8 mouse cellular contexts compared by ENCODE assay signal in genomic region chr15:102350138-102350941, GRCm38 (mm10). TPM values are rescaled to one million over a fixed set of nuclear protein-coding genes. Genes with fewer than 3 reads are reported as not detected.
DNase-seq lines count a peak whose midpoint lies in the region; ATAC-seq and TF ChIP-seq lines count a peak whose summit lies in the region.

TSS of gene Aaas (minus strand) at chr15:102350771.

- no peaks in the 10 kb centered on the region for H3K9me3 ChIP-seq in E14TG2a.4 (ENCODE audit: low read length)
- H3K9me3 ChIP-seq in forebrain, embryonic 12.5 days: no peaks in the 10 kb centered on the region
- H3K9me3 ChIP-seq in heart, postnatal 0 days (replicated peaks; ENCODE audit: control insufficient read depth, low read length): no peaks in the 10 kb centered on the region
- H3K9me3 ChIP-seq in liver, embryonic 16.5 days (replicated peaks; ENCODE audit: control insufficient read depth, low read length): no peaks in the 10 kb centered on the region
- no peaks in the 10 kb centered on the region for H3K9me3 ChIP-seq in neural tube, embryonic 13.5 days

- peak; percentile 82 for ATAC-seq in forebrain, embryonic 12.5 days (ENCODE audit: low FRiP score)
- peak; percentile 89 for ATAC-seq in heart, postnatal 0 days (ENCODE audit: insufficient read depth, low read depth)
- ATAC-seq in liver, embryonic 16.5 days (ENCODE audit: low read depth): peak; percentile 92
- peak; percentile 88 for ATAC-seq in neural tube, embryonic 13.5 days (ENCODE audit: low read depth)

- no peak for TF ChIP-seq EP300 in heart, postnatal 0 days (IDR thresholded peaks at IDR 0.05; ENCODE audit: low read depth)

- DNase-seq in c-Kit-positive CD71-positive TER-119-positive erythroid progenitor cells, embryonic 14.5 days (ENCODE audit: low spot score): peak; percentile 96
- peak; percentile 95 for DNase-seq in heart, postnatal 0 days (ENCODE audit: low spot score)
- DNase-seq in kidney, postnatal 4 days: peak; percentile 97

- H3K4me3 ChIP-seq in E14TG2a.4 (replicated peaks; ENCODE audit: low read length): peak within 1 kb of the TSS; percentile 98
- H3K4me3 ChIP-seq in forebrain, embryonic 12.5 days (replicated peaks): peak within 1 kb of the TSS; percentile 79
- peak within 1 kb of the TSS; percentile 85 for H3K4me3 ChIP-seq in heart, postnatal 0 days (ENCODE audit: low read depth, low read length)
- peak within 1 kb of the TSS; percentile 98 for H3K4me3 ChIP-seq in liver, embryonic 16.5 days (ENCODE audit: low read depth, low read length)
- peak within 1 kb of the TSS; percentile 81 for H3K4me3 ChIP-seq in neural tube, embryonic 13.5 days
- peak within 1 kb of the TSS; percentile 99 for H3K4me3 ChIP-seq in testis, adult 2 months (ENCODE audit: control insufficient read depth, low read depth, low read length)

- H3K27ac ChIP-seq in forebrain, embryonic 12.5 days: peak within 1 kb of the TSS; percentile 71
- H3K27ac ChIP-seq in heart, postnatal 0 days (ENCODE audit: low read depth): peak within 1 kb of the TSS; percentile 80
- peak within 1 kb of the TSS; percentile 79 for H3K27ac ChIP-seq in liver, embryonic 16.5 days (ENCODE audit: low read length)
- H3K27ac ChIP-seq in neural tube, embryonic 13.5 days (replicated peaks): peak within 1 kb of the TSS; percentile 67
- H3K27ac ChIP-seq in testis, adult 2 months (ENCODE audit: control insufficient read depth, insufficient read depth, low read depth, low read length): peak within 1 kb of the TSS; percentile 87

- WGBS in forebrain, embryonic 12.5 days: under 1% methylated on average over 56 of the region's 56 CpGs
- WGBS in heart, postnatal 0 days: under 1% methylated on average over 56 of the region's 56 CpGs
- WGBS in liver, embryonic 16.5 days (ENCODE audit: insufficient replicate concordance): under 1% methylated on average over 56 of the region's 56 CpGs
- WGBS in neural tube, embryonic 13.5 days: under 1% methylated on average over 56 of the region's 56 CpGs

- H3K36me3 ChIP-seq in E14TG2a.4 (ENCODE audit: insufficient read depth, low read length): peaks cover 33% of the 10 kb centered on the region
- peaks cover 22% of the 10 kb centered on the region for H3K36me3 ChIP-seq in forebrain, embryonic 12.5 days (replicated peaks)
- H3K36me3 ChIP-seq in heart, postnatal 0 days (replicated peaks; ENCODE audit: control insufficient read depth, insufficient read depth, low read length): peaks cover 4% of the 10 kb centered on the region
- H3K36me3 ChIP-seq in liver, embryonic 16.5 days (ENCODE audit: control insufficient read depth, insufficient read depth): peaks cover 9% of the 10 kb centered on the region
- H3K36me3 ChIP-seq in neural tube, embryonic 13.5 days: peaks cover 17% of the 10 kb centered on the region
- H3K36me3 ChIP-seq in testis, adult 2 months (ENCODE audit: control insufficient read depth, insufficient read depth, low read length): no peaks in the 10 kb centered on the region; the same call in 1 of the 2 replicates

- TF ChIP-seq CTCF in E14TG2a.4 (conservative IDR thresholded peaks at IDR 0.05; ENCODE audit: low read length): peak; percentile 59
- TF ChIP-seq CTCF in heart, postnatal 0 days (IDR thresholded peaks at IDR 0.05; ENCODE audit: low read depth): peak; percentile 80
- peak; percentile 89 for TF ChIP-seq CTCF in testis, adult 2 months (IDR thresholded peaks at IDR 0.05; ENCODE audit: control insufficient read depth, insufficient read depth, insufficient replicate concordance, low read depth, low read length)

- H3K9ac ChIP-seq in forebrain, embryonic 12.5 days: peak within 1 kb of the TSS; percentile 84
- H3K9ac ChIP-seq in heart, postnatal 0 days (replicated peaks; ENCODE audit: low read depth, low read length): peak within 1 kb of the TSS; percentile 81
- peak within 1 kb of the TSS; percentile 96 for H3K9ac ChIP-seq in liver, embryonic 16.5 days (ENCODE audit: low read depth, low read length)
- H3K9ac ChIP-seq in neural tube, embryonic 13.5 days: peak within 1 kb of the TSS; percentile 83

- H3K4me2 ChIP-seq in forebrain, embryonic 12.5 days: peak within 1 kb of the TSS; percentile 79
- peak within 1 kb of the TSS; percentile 90 for H3K4me2 ChIP-seq in heart, postnatal 0 days (ENCODE audit: low read depth, low read length)
- peak within 1 kb of the TSS; percentile 88 for H3K4me2 ChIP-seq in liver, embryonic 16.5 days (ENCODE audit: low read depth, low read length)
- peak within 1 kb of the TSS; percentile 93 for H3K4me2 ChIP-seq in neural tube, embryonic 13.5 days

- H3K27me3 ChIP-seq in E14TG2a.4 (ENCODE audit: insufficient read depth, low read length): peaks cover 12% of the 10 kb centered on the region
- no peaks in the 10 kb centered on the region for H3K27me3 ChIP-seq in forebrain, embryonic 12.5 days
- no peaks in the 10 kb centered on the region for H3K27me3 ChIP-seq in heart, postnatal 0 days (ENCODE audit: control insufficient read depth, insufficient read depth, low read length)
- H3K27me3 ChIP-seq in liver, embryonic 16.5 days (ENCODE audit: control insufficient read depth, insufficient read depth, low read depth, low read length): peaks cover 21% of the 10 kb centered on the region
- H3K27me3 ChIP-seq in neural tube, embryonic 13.5 days: no peaks in the 10 kb centered on the region
- peaks cover 3% of the 10 kb centered on the region; the same call in 1 of the 2 replicates for H3K27me3 ChIP-seq in testis, adult 2 months (ENCODE audit: control insufficient read depth, insufficient read depth, low read length)

- peak; percentile 81 for TF ChIP-seq POLR2A in testis, adult 2 months (IDR thresholded peaks at IDR 0.05; ENCODE audit: control insufficient read depth, low read depth, low read length)

- H3K4me1 ChIP-seq in E14TG2a.4 (replicated peaks; ENCODE audit: low read depth, low read length): peaks cover 46% of the 10 kb centered on the region
- H3K4me1 ChIP-seq in forebrain, embryonic 12.5 days: peaks cover 20% of the 10 kb centered on the region
- H3K4me1 ChIP-seq in heart, postnatal 0 days (ENCODE audit: control insufficient read depth, insufficient read depth): peaks cover 14% of the 10 kb centered on the region; the same call in 1 of the 2 replicates
- peaks cover 13% of the 10 kb centered on the region for H3K4me1 ChIP-seq in liver, embryonic 16.5 days (ENCODE audit: control insufficient read depth, low read depth, low read length)
- H3K4me1 ChIP-seq in neural tube, embryonic 13.5 days (replicated peaks): peaks cover 19% of the 10 kb centered on the region
- peaks cover 11% of the 10 kb centered on the region for H3K4me1 ChIP-seq in testis, adult 2 months (ENCODE audit: control insufficient read depth, insufficient read depth, low read length)

RNA-seq across cellular contexts. Expression of gene Aaas, which starts in this region (rescaled TPM):
- 75.0 and 78.2 TPM in 2 replicates for polyA plus RNA-seq in forebrain, embryonic 12.5 days (2016; fragmentation: Nextera tagmentation; extraction: Ambion mirVana)
- total RNA-seq in heart, postnatal 0 days (2014; rRNA removed; ENCODE audit: low replicate concordance): 25.9 and 59.6 TPM in 2 replicates
- 18.8 and 20.4 TPM in 2 replicates for polyA plus RNA-seq in heart, postnatal 0 days (2015; fragmentation: Nextera tagmentation; extraction: Ambion mirVana)
- polyA plus RNA-seq in liver, embryonic 16.5 days (2015; fragmentation: Nextera tagmentation; extraction: Ambion mirVana): 39.3 and 42.4 TPM in 2 replicates
- 31.3 and 36.8 TPM in 2 replicates for polyA plus RNA-seq in neural tube, embryonic 13.5 days (2015; fragmentation: Nextera tagmentation; extraction: Ambion mirVana)
- polyA plus RNA-seq in testis, adult 2 months (2012; rRNA removed): 41.5 and 43.5 TPM in 2 replicates

Comparison
In these comparisons a context has a peak if more than half of its experiments do, and no peak if none do; other contexts are left out.
1. Peak in every context shown above with its lines: DNase-seq, ATAC-seq, H3K4me3 ChIP-seq and H3K27ac ChIP-seq.